8 mouse cellular contexts compared by ENCODE assay signal in the genomic region with DNA sequence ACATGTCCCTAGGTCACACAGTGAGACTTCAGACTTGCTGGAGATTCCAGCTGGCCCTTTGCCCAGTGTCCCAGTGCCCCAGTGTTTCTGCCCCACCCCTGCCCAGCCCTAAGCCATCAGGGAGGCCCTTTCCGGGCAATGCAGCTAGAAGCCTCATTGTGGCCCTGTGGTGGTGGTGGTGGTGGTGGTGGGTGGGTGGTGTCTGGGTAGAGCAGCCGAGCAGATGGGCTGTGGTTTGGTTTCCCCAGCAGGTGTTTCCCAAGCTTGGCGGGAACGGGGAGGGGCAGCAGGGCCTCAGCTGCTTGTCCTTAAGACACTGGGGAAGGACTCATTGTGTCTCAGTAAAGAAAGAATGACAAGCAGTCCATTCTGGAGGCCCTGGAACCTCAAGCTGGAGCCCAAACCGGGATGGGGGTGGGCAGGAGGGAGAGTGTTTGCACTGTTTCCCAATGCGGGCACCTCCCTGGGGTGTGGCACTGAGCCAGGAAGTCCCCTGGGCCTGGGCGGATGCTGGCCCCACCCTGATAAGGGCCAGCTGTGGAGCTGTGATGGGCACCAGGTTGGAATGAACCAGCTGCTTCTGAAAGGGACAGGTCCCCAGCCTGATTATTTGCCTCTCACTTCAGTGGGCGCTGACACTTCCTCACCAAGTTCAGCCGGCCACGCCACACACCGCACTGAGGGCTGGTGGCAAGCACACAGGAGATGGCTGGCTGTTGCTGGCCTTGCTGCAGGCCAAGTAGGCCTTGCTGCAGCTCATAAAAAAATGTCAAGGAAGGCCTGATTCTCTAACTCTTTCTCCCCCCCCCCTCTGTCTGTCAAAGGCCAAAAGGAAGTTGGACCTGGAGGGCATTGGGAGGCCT. TPM values are rescaled to one million over a fixed set of nuclear protein-coding genes. Genes with fewer than 3 reads are reported as not detected.
DNase-seq lines count a peak whose midpoint lies in the region; ATAC-seq and TF ChIP-seq lines count a peak whose summit lies in the region.

No protein-coding gene starts in this region.

- DNase-seq in kidney, adult 2 months, result peak; percentile 62
- DNase-seq in kidney, adult 11 months, result no peak
- DNase-seq in heart, postnatal 0 days (ENCODE audit: low spot score), result no peak
- DNase-seq in limb, embryonic 11.5 days (ENCODE audit: low spot score), result no peak
- DNase-seq in thymus, postnatal 4 days, result peak; percentile 84
- no peak for DNase-seq in layer of hippocampus, postnatal 14 days (ENCODE audit: low spot score in 2 of 2)

- no peaks in the 10 kb centered on the region for H3K27me3 ChIP-seq in kidney, adult 2 months (replicated peaks; ENCODE audit: control insufficient read depth, insufficient read depth, low read length)
- H3K27me3 ChIP-seq in heart, postnatal 0 days (ENCODE audit: control insufficient read depth, insufficient read depth, low read length), result no peaks in the 10 kb centered on the region
- peaks cover 2% of the 10 kb centered on the region; the same call in 1 of the 2 replicates for H3K27me3 ChIP-seq in limb, embryonic 11.5 days (ENCODE audit: control insufficient read depth, insufficient read depth, low read length)
- H3K27me3 ChIP-seq in midbrain, embryonic 13.5 days, result peaks cover 5% of the 10 kb centered on the region; the same call in 1 of the 2 replicates

- peaks cover 16% of the 10 kb centered on the region; the same call in 1 of the 2 replicates for H3K4me1 ChIP-seq in kidney, adult 2 months (ENCODE audit: control insufficient read depth, insufficient read depth, low read length)
- peaks cover 20% of the 10 kb centered on the region for H3K4me1 ChIP-seq in heart, postnatal 0 days (ENCODE audit: control insufficient read depth, insufficient read depth)
- H3K4me1 ChIP-seq in limb, embryonic 11.5 days (ENCODE audit: control insufficient read depth, insufficient read depth, low read length), result peaks cover 19% of the 10 kb centered on the region
- H3K4me1 ChIP-seq in midbrain, embryonic 13.5 days (replicated peaks), result peaks cover 63% of the 10 kb centered on the region

- peak; percentile 59 for ATAC-seq in common myeloid progenitor, adult 5-6 weeks (replicated peaks; ENCODE audit: low read depth, poor library complexity, severe bottlenecking)
- 0 out of 2 replicates have a peak, but pooled peaks have one; percentile 21 for ATAC-seq in heart, postnatal 0 days (ENCODE audit: insufficient read depth, low read depth)
- no peak for ATAC-seq in limb, embryonic 11.5 days (ENCODE audit: insufficient number of reproducible peaks, low FRiP score, low TSS enrichment, low read depth)
- peak; percentile 51 for ATAC-seq in midbrain, embryonic 13.5 days

- no peaks in the 10 kb centered on the region for H3K36me3 ChIP-seq in kidney, adult 2 months (ENCODE audit: control insufficient read depth, insufficient read depth, low read length)
- H3K36me3 ChIP-seq in heart, postnatal 0 days (replicated peaks; ENCODE audit: control insufficient read depth, insufficient read depth, low read length), result no peaks in the 10 kb centered on the region
- H3K36me3 ChIP-seq in limb, embryonic 11.5 days (ENCODE audit: control insufficient read depth, insufficient read depth, low read length), result no peaks in the 10 kb centered on the region
- H3K36me3 ChIP-seq in midbrain, embryonic 13.5 days, result no peaks in the 10 kb centered on the region

- H3K27ac ChIP-seq in kidney, adult 2 months (ENCODE audit: insufficient read depth, low read depth, low read length), result no peak overlapping the region
- peak overlapping the region; percentile 37 for H3K27ac ChIP-seq in heart, postnatal 0 days (ENCODE audit: low read depth)
- H3K27ac ChIP-seq in limb, embryonic 11.5 days (replicated peaks; ENCODE audit: low read depth, low read length), result no peak overlapping the region
- H3K27ac ChIP-seq in midbrain, embryonic 13.5 days, result peak overlapping the region; percentile 49

- no peak for TF ChIP-seq POLR2A in kidney, adult 2 months (IDR thresholded peaks at IDR 0.05; ENCODE audit: low read depth, low read length)

- H3K9me3 ChIP-seq in heart, postnatal 0 days (replicated peaks; ENCODE audit: control insufficient read depth, low read length), result no peaks in the 10 kb centered on the region
- no peaks in the 10 kb centered on the region for H3K9me3 ChIP-seq in limb, embryonic 11.5 days (ENCODE audit: control insufficient read depth, low read length)
- no peaks in the 10 kb centered on the region for H3K9me3 ChIP-seq in midbrain, embryonic 13.5 days

- no peak overlapping the region for H3K4me3 ChIP-seq in kidney, adult 2 months (ENCODE audit: insufficient read depth, low read depth, low read length)
- no peak overlapping the region for H3K4me3 ChIP-seq in heart, postnatal 0 days (ENCODE audit: low read depth, low read length)
- peak overlapping the region; percentile 5; the same call in 1 of the 2 replicates for H3K4me3 ChIP-seq in limb, embryonic 11.5 days (ENCODE audit: low read depth, low read length)
- no peak overlapping the region for H3K4me3 ChIP-seq in midbrain, embryonic 13.5 days (replicated peaks)

- no peak overlapping the region for H3K9ac ChIP-seq in heart, postnatal 0 days (replicated peaks; ENCODE audit: low read depth, low read length)
- H3K9ac ChIP-seq in limb, embryonic 11.5 days (ENCODE audit: low read length), result no peak overlapping the region
- H3K9ac ChIP-seq in midbrain, embryonic 13.5 days (replicated peaks), result no peak overlapping the region

- 58% methylated on average over 11 of the region's 11 CpGs for WGBS in kidney, adult 2 months
- WGBS in heart, postnatal 0 days, result 39% methylated on average over 11 of the region's 11 CpGs
- WGBS in limb, embryonic 11.5 days, result 73% methylated on average over 11 of the region's 11 CpGs
- WGBS in midbrain, embryonic 13.5 days, result 40% methylated on average over 11 of the region's 11 CpGs

- no peak for TF ChIP-seq CTCF in kidney, adult 2 months (conservative IDR thresholded peaks at IDR 0.05; ENCODE audit: insufficient read depth, insufficient read length, low read depth, low read length)
- no peak for TF ChIP-seq CTCF in heart, postnatal 0 days (IDR thresholded peaks at IDR 0.05; ENCODE audit: low read depth)

- peak overlapping the region; percentile 8; the same call in 1 of the 2 replicates for H3K4me2 ChIP-seq in heart, postnatal 0 days (ENCODE audit: low read depth, low read length)
- no peak overlapping the region for H3K4me2 ChIP-seq in limb, embryonic 11.5 days (ENCODE audit: low read depth, severe bottlenecking)
- H3K4me2 ChIP-seq in midbrain, embryonic 13.5 days (replicated peaks), result no peak overlapping the region

- no peak for TF ChIP-seq EP300 in heart, postnatal 0 days (IDR thresholded peaks at IDR 0.05; ENCODE audit: low read depth)

RNA-seq across cellular contexts. Expression of a gene that starts 5.6 kb away (rescaled TPM):
- 2.1 and 2.2 TPM in 2 replicates for polyA plus RNA-seq in kidney, adult 2 months (2012; rRNA removed)
- total RNA-seq in common myeloid progenitor, adult 5-6 weeks (2017), result 4.3 and 6.8 TPM in 2 replicates
- 6.4 and 6.9 TPM in 2 replicates for total RNA-seq in heart, postnatal 0 days (2014; rRNA removed; ENCODE audit: low replicate concordance)
- 2.4 and 2.6 TPM in 2 replicates for polyA plus RNA-seq in heart, postnatal 0 days (2015; fragmentation: Nextera tagmentation; extraction: Ambion mirVana)
- polyA plus RNA-seq in limb, embryonic 11.5 days (2014; fragmentation: Nextera tagmentation; extraction: Ambion mirVana), result 4.7 and 5.7 TPM in 2 replicates
- 3.8 and 4.0 TPM in 2 replicates for polyA plus RNA-seq in midbrain, embryonic 13.5 days (2015; fragmentation: Nextera tagmentation; extraction: Ambion mirVana)
- 1 to 10 TPM; 1.1 to 1.4 TPM for total RNA-seq in layer of hippocampus, postnatal 14 days (2021)

RNA-seq across cellular contexts. Expression of a gene that starts 28.3 kb away (rescaled TPM):
- polyA plus RNA-seq in kidney, adult 2 months (2012; rRNA removed), result 5.7 and 7.0 TPM in 2 replicates
- not detected in 2 replicates for total RNA-seq in common myeloid progenitor, adult 5-6 weeks (2017)
- total RNA-seq in heart, postnatal 0 days (2014; rRNA removed; ENCODE audit: low replicate concordance), result 2.9 and 3.2 TPM in 2 replicates
- polyA plus RNA-seq in heart, postnatal 0 days (2015; fragmentation: Nextera tagmentation; extraction: Ambion mirVana), result 1.7 and 2.0 TPM in 2 replicates
- 3.0 and 3.2 TPM in 2 replicates for polyA plus RNA-seq in limb, embryonic 11.5 days (2014; fragmentation: Nextera tagmentation; extraction: Ambion mirVana)
- polyA plus RNA-seq in midbrain, embryonic 13.5 days (2015; fragmentation: Nextera tagmentation; extraction: Ambion mirVana), result 3.9 and 4.5 TPM in 2 replicates
- 1 to 10 TPM; 5.1 to 6.0 TPM for total RNA-seq in layer of hippocampus, postnatal 14 days (2021)

RNA-seq across cellular contexts. Expression of a gene that starts 34.5 kb away (rescaled TPM):
- 259 and 289 TPM in 2 replicates for polyA plus RNA-seq in kidney, adult 2 months (2012; rRNA removed)
- total RNA-seq in common myeloid progenitor, adult 5-6 weeks (2017), result 2.2 TPM in 1 of 2 replicates, not detected in the other
- 238 and 259 TPM in 2 replicates for total RNA-seq in heart, postnatal 0 days (2014; rRNA removed; ENCODE audit: low replicate concordance)
- polyA plus RNA-seq in heart, postnatal 0 days (2015; fragmentation: Nextera tagmentation; extraction: Ambion mirVana), result 169 and 188 TPM in 2 replicates
- polyA plus RNA-seq in limb, embryonic 11.5 days (2014; fragmentation: Nextera tagmentation; extraction: Ambion mirVana), result 534 and 581 TPM in 2 replicates
- 175 and 214 TPM in 2 replicates for polyA plus RNA-seq in midbrain, embryonic 13.5 days (2015; fragmentation: Nextera tagmentation; extraction: Ambion mirVana)
- total RNA-seq in layer of hippocampus, postnatal 14 days (2021), result 10 to 100 TPM; 77.9 to 91.6 TPM

Comparison
In these comparisons a context has a peak if more than half of its experiments do, and no peak if none do; other contexts are left out.
1. DNase-seq: peak in kidney, adult 2 months (single experiment) and thymus, postnatal 4 days (single experiment); none in kidney, adult 11 months (single experiment), heart, postnatal 0 days (single experiment), limb, embryonic 11.5 days (single experiment) and layer of hippocampus, postnatal 14 days (0 of 2).
2. H3K27ac ChIP-seq: peak in heart, postnatal 0 days (single experiment) and midbrain, embryonic 13.5 days (single experiment); none in kidney, adult 2 months (single experiment) and limb, embryonic 11.5 days (single experiment).